Mouse (Mus musculus) layer of hippocampus, adult 18-20 months (tissue): Measurements from ENCODE around the gene Cda. TPM values are rescaled to one million over a fixed set of nuclear protein-coding genes. Genes with fewer than 3 reads are reported as not detected.

ENCODE experiments used
- DNase-seq, 2 experiments: peaks; one replicate each; pipeline ENCODE4 v3.0.0; 2022; ENCODE audit warnings: low spot score in 2 of 2
- microRNA-seq, 2 experiments: library from miRNA; unstranded; fragments of <30 nt; microRNA quantifications; one replicate each; pipeline ENCODE4 v1.2.0; 2021
- total RNA-seq, 2 experiments: library from RNA; stranded (reverse); gene quantifications; 2 replicates each; pipeline ENCODE4 v1.2.3; 2021

Gene Cda
- total RNA-seq, 2 experiments from 2014 or later: 1.7 to 2.4 TPM

DNA sequence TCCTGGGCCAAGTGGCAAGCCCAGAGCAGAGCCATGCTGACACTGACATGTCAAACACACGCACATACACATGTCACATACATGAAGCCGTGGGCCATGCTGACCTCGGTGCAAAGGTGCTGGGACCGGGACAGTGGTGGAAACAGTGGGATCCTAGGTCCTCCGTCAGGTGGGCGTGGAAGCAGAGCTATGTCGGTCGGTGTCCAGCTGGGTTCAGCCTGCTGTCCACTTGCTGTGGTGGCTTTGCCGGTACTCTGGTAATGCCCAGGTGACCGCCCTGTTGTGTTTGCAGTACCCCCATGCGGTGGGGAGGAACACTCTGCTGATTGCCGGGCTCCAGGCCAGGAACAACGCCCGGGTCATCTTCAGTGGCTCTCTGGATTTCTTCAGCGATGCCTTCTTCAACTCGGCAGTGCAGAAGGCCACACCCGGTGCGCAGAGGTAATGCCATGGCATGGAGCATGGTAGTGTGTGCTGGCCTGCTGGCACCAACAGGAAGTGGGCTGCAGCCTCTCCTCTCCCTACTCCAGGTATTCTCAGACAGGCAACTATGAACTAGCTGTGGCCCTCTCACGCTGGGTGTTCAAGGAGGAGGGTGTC, 57.4 kb downstream of the Cda start:
- no peak for DNase-seq

DNA sequence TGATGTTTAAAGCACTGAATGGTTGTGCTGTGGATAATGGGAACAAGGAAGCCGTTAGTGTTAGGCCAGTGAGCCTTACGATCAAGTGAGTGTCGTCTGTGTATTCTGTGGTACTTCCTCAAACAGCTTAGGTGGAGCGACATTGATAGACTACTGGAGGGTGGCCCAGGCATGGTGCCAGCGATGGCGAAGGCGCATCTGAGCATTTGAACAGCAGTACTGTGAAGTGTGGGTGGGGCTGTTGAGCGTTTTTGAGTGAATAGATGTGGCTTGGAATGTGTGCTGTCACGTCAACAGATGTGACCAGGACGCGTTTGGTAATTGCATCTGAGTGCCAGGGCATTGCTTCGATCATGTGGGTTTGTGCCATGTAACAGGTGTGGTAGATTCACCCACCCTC, 60.1 kb downstream of the Cda start:
- peak in 1 of 2 experiments; percentile 54 for DNase-seq

DNA sequence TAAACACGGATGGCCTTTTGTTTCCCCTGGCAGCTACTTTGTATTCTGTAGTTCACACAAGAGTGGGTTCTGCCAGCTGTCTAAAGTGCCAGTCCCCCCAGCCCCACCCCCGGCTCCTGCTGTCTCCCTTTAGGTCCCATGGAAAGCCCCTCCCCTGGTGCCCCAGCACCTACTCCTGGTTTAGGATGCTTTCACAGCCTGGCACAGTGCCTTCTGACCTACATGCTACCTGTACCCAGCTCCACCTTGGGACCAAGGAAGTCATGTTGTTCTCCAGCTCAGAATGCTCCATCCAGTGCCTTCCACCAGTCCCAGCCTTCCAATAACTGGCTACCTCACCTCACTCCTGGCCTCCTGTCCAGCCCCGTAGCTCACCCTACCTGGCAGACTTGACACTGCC, 60.8 kb downstream of the Cda start:
- no peak for DNase-seq

DNA sequence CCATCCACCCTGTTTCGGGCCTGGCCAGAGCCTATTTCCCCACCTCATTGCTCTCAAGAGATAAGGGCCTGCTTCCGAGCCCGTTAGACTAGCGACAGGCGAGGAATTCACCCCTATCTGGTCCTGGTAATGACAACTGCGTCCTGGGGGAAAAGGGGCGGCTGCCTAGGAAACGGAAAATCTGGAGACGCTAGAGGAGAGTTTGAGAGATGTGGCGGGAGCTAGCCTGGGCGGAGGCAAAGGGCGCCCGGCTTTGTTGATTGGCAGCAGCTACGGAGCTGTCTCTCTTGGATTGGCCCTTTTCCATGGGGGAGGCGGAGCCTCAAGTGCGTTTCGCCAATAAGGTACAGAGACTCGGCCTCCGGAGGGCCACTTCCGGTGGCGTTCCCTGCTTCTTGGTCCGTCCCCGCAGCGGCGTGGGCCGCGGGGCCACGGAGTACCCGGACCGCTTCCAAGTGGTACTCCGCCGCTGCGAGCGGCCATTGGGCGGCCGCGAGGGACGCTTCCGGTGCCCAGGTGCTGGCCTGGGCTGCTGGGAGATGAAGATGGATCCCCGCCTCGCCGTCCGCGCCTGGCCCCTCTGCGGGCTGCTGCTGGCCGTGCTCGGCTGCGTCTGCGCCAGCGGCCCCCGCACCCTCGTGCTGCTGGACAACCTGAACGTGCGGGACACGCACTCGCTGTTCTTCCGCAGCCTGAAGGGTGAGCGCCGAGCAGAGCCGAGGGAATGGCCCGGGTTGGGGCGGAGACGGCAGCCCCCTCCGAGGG, 63.3 kb downstream of the Cda start, which contains the start of gene Ddost:
TSS of gene Ddost (plus strand) at position 391 of the 765 bp plus-strand sequence.
- peak; percentile 98 to 99 for DNase-seq

DNA sequence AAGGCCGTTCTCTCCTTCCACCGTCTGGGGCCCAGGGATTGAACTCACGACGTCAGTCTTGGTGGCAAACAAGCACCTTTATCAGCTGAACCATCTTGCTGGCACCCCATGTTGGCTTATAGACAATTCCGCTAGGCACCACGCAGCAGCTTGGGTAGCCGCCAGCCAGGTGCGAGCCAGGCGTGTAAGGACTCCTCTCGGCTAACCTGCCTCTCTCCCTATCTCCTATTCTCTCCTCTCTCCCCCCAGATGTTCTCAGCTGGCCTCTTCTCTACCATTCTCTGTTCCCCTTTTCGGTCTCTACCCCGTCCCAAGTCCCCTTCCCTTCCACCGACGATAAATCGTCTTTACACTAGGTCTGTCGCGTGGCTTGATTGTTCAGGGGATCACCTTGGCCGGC, 64.0 kb downstream of the Cda start:
- no peak for DNase-seq

DNA sequence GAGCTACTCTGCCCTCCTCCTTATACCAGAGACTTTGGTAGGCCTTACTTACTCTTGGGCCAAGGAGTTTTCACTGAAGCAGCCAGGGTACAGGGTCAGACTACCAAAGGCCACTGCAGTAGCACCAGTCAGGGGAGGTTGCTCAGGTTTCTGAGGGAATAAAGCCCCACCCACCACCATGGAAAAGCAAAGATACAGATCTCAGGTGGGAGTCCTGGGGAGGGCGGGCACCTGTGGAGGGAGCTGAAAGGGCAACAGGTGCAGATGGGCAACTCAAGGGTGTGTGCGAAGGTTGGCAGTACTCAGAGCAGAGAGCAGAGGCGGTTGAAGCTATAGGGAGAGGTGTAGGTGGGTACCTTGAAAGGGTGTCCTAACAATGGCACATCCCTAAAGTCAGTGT, 64.8 kb downstream of the Cda start:
- DNase-seq: no peak

GRCm38 (mm10) chr4:138301271-138301780, 66.5 kb downstream of the Cda start:
- DNase-seq: no peak

DNA sequence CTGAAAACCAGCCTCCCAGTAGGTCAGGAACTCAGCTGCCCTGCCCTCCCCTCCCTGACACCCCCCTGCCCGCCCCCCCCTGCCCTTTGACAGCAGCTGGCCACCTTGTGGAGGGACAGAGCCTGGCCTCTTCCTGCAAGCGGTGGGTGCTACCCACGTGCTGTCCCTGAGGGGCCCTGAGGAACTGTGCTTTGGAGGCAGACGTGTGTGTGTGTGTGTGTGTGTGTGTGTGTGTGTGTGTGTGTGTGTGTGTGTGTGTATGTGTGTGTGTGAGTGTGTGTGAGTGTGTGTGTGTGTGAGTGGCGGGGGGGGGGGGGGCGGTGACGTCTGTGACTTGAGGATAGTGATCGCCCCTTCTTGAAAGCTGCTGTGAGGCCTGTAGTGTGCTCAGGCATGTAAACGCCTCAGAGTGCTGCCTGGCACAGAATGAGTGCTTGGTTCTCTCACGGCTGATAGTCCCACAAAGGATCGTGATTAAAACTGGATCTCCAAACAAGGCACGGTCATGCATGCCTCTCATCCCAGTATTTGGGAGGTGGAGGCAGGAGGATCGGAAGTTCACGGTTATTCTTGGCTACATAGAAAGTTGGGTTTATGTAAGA, 73.7 kb downstream of the Cda start:
- DNase-seq: no peak

- DNase-seq: no peak
These were observed 74.4 kb downstream of the Cda start for GRCm38 (mm10) chr4:138293261-138293948.

- DNase-seq: no peak
These were observed 75.8 kb downstream of the Cda start for GRCm38 (mm10) chr4:138292028-138292427.

GRCm38 (mm10) chr4:138288691-138289090, 79.1 kb downstream of the Cda start:
- no peak for DNase-seq

Small RNAs within 50 kb of the gene (microRNA-seq; reads per million reads assigned to microRNA genes)
- 0 reads per million in 2 experiments for gene Gm27646
- gene Mir7019: 12.5 to 13.1 reads per million in 2 experiments

Other genes starting within 250 kb of the Cda start
- gene Hp1bp3, start 151.7 kb downstream of the Cda start, total RNA-seq: 100 to 1,000 TPM; 188 to 202 TPM
- gene Sh2d5, start 117.6 kb downstream of the Cda start, total RNA-seq: 10 to 100 TPM; 50.7 to 57.3 TPM
- gene Kif17, start 117.6 kb downstream of the Cda start, total RNA-seq: 10 to 100 TPM; 21.9 to 22.4 TPM
- gene Ddost, start 63.3 kb downstream of the Cda start, total RNA-seq: 10 to 100 TPM; 93.0 to 96.1 TPM
- gene Pink1, start 41.7 kb downstream of the Cda start, total RNA-seq: 100 to 1,000 TPM; 309 to 311 TPM
- 10 to 100 TPM; 31.8 to 34.3 TPM for gene Fam43b, start 28.5 kb upstream of the Cda start, total RNA-seq
- 10 to 100 TPM; 67.3 to 68.5 TPM for gene Mul1, start 66.7 kb upstream of the Cda start, total RNA-seq
- gene Camk2n1, start 86.3 kb upstream of the Cda start, total RNA-seq: 100 to 1,000 TPM; 405 to 413 TPM